Comparison of ENCODE assay signal across 8 mouse cellular contexts in genomic region chr17:21532101-21532951, GRCm38 (mm10). TPM values are rescaled to one million over a fixed set of nuclear protein-coding genes. Genes with fewer than 3 reads are reported as not detected.
DNase-seq lines count a peak whose midpoint lies in the region; ATAC-seq lines count a peak whose summit lies in the region.

No protein-coding gene starts in this region.

- peaks cover 5% of the 10 kb centered on the region for H3K36me3 ChIP-seq in megakaryocyte, embryonic 14.5 days (replicated peaks; ENCODE audit: low read length)

- H3K27me3 ChIP-seq in megakaryocyte, embryonic 14.5 days (replicated peaks): no peaks in the 10 kb centered on the region

- DNase-seq in cerebellum, postnatal 36 days: peak; percentile 65 to 76
- DNase-seq in gastrocnemius, postnatal 14 days: peak; percentile 66
- DNase-seq in left cerebral cortex, postnatal 10 days (ENCODE audit: extremely low spot score in 1 of 2, low spot score in 2 of 2): peak; percentile 69 to 83
- peak; percentile 79 to 84 for DNase-seq in right cerebral cortex, postnatal 10 days (ENCODE audit: low spot score in 2 of 2)
- DNase-seq in urinary bladder, postnatal 25 days (ENCODE audit: low spot score): peak; percentile 67

- no peaks in the 10 kb centered on the region for H3K9me3 ChIP-seq in megakaryocyte, embryonic 14.5 days

- intact Hi-C loops in gastrocnemius, postnatal 14 days (cut with DNase I; ENCODE audit: low total_unique reads): no loop called here
- intact Hi-C loops in left cerebral cortex, postnatal 10 days (cut with DNase I): loop anchor here (2.0 kb wide), 1 partner anchor 16 kb away; no protein-coding TSS in a partner anchor

- peak overlapping the region; percentile 91 for H3K4me3 ChIP-seq in megakaryocyte, embryonic 14.5 days (replicated peaks)

- peaks cover 46% of the 10 kb centered on the region for H3K4me1 ChIP-seq in megakaryocyte, embryonic 14.5 days

- ATAC-seq in activated CD4-positive, CD25-positive, alpha-beta regulatory T cell, adult 4 months: peak; percentile 16
- ATAC-seq in inflammation-experienced regulatory T-cells, adult 6 months: peak; percentile 23

RNA-seq across cellular contexts. Expression of gene Zfp52, which starts 3.0 kb away (rescaled TPM):
- 10 to 100 TPM; 16.5 to 20.0 TPM for polyA plus RNA-seq in activated CD4-positive, CD25-positive, alpha-beta regulatory T cell, adult 4 months (2017; shearing (Covaris generic))
- 1 to 10 TPM; 3.3 to 3.9 TPM for total RNA-seq in gastrocnemius, postnatal 14 days (2021)
- 10 to 100 TPM; 16.1 to 26.4 (median 19.2) TPM for polyA plus RNA-seq in inflammation-experienced regulatory T-cells, adult 6 months (2017; shearing (Covaris generic))
- total RNA-seq in left cerebral cortex, postnatal 10 days (2021): 1 to 10 TPM; 7.1 to 7.2 TPM
- polyA plus RNA-seq in megakaryocyte, embryonic 14.5 days (2012; ENCODE audit: insufficient read depth, low replicate concordance): 1.1 TPM in 1 of 2 replicates, not detected in the other

RNA-seq across cellular contexts. Expression of gene Zfp948, which starts 34.5 kb away (rescaled TPM):
- 1 to 10 TPM; 2.6 to 7.1 TPM for polyA plus RNA-seq in activated CD4-positive, CD25-positive, alpha-beta regulatory T cell, adult 4 months (2017; shearing (Covaris generic))
- total RNA-seq in gastrocnemius, postnatal 14 days (2021): 1 to 10 TPM; 2.6 to 2.7 TPM
- polyA plus RNA-seq in inflammation-experienced regulatory T-cells, adult 6 months (2017; shearing (Covaris generic)): 1 to 10 TPM; 2.7 to 8.8 (median 4.9) TPM
- 10 to 100 TPM; 17.1 to 17.6 TPM for total RNA-seq in left cerebral cortex, postnatal 10 days (2021)
- polyA plus RNA-seq in megakaryocyte, embryonic 14.5 days (2012; ENCODE audit: insufficient read depth, low replicate concordance): 1.5 TPM in 1 of 2 replicates, not detected in the other

RNA-seq across cellular contexts. Expression of gene Zfp53, which starts 43.5 kb away (rescaled TPM):
- 10 to 100 TPM; 31.8 to 32.9 TPM for polyA plus RNA-seq in activated CD4-positive, CD25-positive, alpha-beta regulatory T cell, adult 4 months (2017; shearing (Covaris generic))
- total RNA-seq in gastrocnemius, postnatal 14 days (2021): 1 to 10 TPM; 1.3 to 1.5 TPM
- 10 to 100 TPM; 32.9 to 41.1 (median 34.1) TPM for polyA plus RNA-seq in inflammation-experienced regulatory T-cells, adult 6 months (2017; shearing (Covaris generic))
- total RNA-seq in left cerebral cortex, postnatal 10 days (2021): 1 to 10 TPM; 4.9 to 5.4 TPM
- polyA plus RNA-seq in megakaryocyte, embryonic 14.5 days (2012; ENCODE audit: insufficient read depth, low replicate concordance): 2.9 TPM in 1 of 2 replicates, not detected in the other

Comparison
In these comparisons a context has a peak if more than half of its experiments do, and no peak if none do; other contexts are left out.
1. Peak in every context shown above with its lines: DNase-seq, ATAC-seq and H3K4me3 ChIP-seq.